Mouse (Mus musculus) testis, postnatal 14 days (tissue): ENCODE data around the gene Vps37b.
A peak's percentile ranks its signal among the peaks of the same experiment; 100 is the strongest.

ENCODE experiments used
- DNase-seq: peaks from one replicate; pipeline ENCODE4 v3.0.0; 2021; ENCODE audit warnings: low spot score

Gene Vps37b

DNA sequence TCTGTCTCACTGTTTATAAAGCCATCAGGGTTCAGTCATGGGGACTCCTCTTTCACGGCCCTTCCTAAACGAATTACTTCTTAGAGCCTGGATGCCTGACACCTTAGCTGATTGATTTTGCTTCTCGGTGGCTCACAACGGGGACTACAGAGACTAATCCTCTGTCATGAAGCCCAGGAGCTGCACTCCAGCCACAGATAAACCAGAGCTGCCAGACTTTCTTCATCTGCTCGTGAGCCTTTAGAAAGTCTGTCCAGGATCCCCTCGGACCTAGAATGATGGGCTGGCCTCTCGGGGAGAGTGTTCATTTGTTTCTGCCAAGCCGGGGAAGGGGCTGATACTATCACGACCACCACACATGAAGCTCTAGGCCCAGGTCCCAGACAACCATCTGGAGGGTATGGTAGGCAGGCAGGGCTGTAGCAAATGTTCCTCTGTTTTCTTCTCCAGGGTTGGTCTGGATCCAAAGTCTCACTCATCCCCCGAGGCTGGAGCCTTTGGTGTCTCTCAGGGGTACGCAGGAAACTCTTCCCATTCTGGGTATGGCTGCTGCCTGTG, 13.5 kb upstream of the Vps37b start:
- no peak for DNase-seq

DNA sequence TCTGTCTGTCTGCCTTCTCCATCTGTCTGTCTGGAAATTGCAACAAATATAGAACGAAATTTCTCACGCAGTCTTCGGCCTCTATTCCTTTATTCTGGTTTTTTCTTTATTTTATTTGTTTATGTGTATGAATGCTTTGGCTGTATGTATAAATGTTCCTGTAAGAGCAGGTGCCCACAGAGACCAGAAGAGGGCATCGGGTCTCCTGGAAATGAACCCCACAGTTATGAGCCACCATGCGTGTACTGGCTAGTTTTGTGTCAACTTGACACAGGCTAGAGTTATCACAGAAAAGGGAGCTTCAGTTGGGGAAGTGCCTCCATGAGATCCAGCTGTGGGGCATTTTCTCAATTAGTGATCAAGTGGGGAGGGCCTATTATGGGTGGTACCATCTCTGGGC, 11.9 kb upstream of the Vps37b start:
- DNase-seq: no peak

DNA sequence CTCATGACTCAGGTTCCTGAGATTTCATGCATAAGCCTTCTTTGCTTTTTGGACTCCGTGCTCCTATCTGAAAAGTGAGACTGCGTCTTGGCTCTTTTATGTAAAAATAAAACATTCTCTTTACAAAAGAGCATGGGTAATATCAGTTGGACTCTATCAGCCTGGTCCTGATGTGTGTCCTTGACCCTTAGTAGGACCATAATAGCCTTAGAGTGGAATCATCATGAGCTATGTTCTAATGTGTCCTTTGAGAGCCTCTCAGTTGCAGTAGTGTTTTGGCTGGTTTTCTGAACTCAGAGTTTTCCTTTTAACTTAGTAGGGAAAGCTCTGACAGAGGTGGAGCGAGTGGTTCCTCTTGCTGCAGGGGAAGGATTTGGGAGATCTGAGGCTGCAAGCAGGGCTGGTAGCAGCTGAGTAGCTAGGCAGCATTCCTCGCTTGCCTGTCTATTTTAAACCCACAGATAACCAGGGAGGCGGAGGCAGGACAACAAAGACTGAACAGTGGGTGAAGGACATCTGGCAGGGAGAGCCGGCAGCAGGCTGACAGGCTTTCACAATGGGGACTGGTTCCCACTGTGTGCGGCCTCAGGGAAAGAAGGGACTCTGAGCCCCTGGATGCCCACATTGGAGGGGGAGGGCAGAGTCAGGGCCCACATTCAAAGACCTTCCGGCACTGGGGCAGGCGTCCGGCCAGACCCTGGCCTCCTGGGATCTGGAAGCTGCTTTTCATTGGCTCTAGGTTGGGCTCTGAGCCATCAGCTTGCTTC, 11.3 kb upstream of the Vps37b start:
- DNase-seq: peak; percentile 82

DNA sequence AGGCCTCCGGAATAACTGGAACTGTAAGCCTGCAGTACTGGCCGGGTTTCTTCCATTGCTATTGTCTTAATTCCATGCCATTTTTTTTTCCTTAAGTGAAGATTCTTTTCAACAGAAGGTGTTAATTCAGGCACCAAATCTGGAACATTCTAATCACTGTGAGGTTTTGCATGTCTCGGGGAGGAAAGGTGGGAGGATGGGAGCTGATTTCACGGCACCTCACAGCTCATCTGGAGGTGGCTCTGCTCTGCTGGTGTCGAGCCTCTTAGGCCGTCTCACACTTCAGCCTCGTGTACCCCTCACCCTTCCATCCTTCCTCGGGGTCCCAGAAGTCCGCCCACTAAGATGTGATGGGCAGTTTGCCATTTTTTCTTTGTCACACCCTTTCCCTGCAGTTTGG, 9.0 kb upstream of the Vps37b start:
- no peak for DNase-seq

DNA sequence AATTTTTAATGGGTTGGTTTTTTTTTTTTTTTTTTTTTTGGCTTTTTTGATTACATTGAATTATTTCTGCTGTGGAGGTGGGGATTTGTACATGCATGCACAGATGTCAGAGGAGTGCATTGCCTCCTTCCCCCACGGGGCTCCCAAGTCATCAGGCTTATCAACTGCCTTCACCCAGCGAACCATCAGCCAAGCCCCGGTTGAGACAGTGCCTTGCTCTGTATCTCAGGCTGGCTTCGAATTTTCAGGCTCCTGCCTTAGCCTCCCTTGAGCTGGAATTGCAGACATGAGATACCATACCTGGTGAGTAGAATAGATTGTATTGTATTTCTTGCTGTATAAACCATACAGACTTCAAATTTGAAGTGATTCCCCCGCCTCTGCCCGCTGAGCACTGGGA, 7.5 kb upstream of the Vps37b start:
- DNase-seq: no peak

DNA sequence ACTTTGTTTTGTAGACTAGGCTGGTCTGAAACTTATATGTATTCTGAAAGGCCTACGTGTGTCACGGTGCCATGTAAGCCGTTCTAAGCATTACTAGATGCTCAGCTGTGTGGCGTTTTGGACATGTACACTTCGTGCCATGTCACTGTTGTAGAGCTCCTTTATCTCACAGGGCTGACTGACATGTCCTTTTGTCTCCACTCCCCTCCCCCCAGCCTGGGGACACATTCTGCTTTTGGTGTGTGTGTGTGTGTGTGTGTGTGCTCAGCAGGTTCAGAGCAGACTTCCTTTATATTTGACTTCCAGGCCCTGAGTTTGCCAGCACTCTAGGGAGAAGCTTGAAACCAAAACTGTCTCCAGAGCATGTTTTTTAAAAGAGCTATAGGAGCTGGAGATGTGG, 4.8 kb upstream of the Vps37b start:
- no peak for DNase-seq

DNA sequence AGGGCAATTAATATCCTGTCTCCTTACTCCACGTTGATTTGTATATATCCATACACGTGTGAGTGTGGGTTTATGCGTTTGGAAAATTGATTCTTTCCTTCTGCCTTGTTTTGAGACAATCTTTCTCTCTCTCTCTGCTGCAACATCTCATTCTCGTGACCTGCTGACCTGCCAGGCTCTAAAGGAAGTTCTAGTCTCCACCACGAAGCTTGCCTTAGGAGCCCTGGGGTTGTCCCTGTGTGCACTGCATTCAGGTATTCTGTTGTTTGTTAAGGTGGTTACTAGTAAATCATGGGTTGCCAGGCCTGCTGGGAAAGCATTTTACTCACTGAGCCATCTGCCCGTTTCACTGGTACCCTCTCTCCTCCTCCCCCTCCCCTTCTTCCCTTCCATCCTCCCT, 4.3 kb upstream of the Vps37b start:
- no peak for DNase-seq

DNA sequence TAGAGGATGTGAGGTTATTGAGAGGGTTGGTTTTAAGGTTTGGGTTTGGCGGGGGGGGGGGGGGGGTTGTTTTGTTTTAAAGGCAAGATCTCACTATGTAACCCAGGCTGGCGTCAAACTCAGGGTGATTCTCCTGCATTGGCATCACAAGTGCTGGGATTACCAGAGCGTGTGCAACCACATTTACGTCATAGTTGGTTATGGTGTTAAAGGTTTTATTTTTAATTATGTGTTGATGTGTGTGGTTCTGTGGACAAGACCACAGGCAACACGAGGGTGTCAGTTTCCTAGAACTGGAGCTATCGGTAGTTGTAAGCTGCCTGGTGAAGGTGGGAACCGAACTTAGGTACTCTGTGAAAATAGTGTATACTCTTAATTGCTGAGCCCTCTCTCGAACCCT, 3.7 kb upstream of the Vps37b start:
- DNase-seq: no peak

DNA sequence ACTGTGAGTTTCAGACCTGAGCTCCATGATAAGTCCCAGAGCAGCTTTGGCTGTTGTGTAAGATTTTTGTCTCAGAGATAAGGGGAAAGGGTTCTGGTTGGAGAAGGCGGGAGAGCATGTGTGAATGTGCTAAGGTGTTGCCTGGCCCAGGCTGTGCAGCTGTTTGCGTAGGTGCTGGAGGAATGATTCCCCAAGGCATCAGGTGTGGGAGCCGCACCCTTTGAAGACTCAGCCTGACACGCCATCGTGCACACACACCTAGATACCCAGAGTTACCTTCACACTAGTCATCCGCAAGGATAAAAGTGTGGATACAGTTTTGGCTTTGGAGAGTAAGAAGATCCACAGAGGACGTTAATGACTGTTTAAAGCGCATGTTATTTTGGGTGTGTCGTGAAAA, 3.3 kb upstream of the Vps37b start:
- DNase-seq: no peak

DNA sequence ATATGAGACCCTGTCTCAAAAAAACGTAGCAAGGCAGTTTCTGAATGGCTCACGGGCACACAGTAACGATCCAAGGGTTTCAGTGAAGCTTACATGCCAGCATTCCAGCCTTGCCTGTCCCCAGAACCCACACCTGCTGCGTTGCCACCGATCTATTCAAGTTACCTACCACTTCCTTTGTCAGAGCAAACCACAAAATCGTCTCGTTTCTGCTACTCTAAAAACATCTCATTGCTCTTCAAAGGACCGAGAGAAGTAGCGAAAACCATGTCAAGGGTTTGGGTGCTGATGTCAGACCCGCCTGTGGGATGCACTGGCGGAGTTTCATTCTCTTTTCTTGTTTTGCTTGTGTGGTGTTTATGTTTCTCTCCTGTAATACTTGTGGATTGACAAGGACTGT, 2.4 kb upstream of the Vps37b start:
- no peak for DNase-seq

DNA sequence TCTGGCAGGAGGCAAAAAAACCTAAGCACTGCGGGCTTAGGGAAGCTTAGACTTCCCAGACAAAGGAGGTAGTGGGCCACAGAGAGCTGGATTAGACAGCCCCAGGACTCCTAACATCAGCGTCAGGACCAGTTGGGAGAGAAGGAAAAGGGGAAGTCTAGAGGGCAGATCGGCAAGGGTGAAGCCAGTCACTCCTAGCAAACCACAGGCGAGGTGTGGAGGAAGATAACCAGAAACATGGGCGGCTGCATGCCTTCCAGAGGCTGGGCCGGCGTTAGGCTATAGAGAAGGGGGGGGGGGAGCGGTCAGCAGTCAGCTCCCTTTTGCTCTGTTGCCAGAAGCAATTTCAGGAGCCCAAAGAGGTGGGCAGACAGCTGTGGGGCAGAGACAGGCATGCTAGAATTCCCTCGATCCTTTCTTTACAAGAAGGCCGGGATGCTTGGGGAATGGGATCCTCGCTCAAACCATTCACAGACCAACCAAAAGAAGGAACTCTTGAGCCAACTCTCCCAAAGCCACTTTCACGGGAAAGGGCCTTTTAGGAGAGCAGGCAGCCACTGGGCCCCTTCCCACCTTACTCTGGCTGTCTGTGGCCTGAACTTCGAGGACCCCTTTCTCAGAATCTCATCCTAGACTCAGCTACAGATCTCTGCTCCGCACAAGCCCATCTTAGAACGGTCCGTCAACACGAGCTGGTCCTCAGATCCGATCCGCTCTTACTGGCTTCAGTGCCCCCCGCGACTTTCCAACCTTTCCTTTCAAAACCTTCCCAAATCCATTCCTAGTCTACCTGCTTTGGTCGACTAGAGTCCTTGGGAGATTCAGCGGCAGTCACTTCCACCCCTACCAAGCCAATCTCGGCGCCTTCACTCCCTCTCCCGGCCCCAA, 758 bp downstream of the Vps37b start:
- DNase-seq: no peak

DNA sequence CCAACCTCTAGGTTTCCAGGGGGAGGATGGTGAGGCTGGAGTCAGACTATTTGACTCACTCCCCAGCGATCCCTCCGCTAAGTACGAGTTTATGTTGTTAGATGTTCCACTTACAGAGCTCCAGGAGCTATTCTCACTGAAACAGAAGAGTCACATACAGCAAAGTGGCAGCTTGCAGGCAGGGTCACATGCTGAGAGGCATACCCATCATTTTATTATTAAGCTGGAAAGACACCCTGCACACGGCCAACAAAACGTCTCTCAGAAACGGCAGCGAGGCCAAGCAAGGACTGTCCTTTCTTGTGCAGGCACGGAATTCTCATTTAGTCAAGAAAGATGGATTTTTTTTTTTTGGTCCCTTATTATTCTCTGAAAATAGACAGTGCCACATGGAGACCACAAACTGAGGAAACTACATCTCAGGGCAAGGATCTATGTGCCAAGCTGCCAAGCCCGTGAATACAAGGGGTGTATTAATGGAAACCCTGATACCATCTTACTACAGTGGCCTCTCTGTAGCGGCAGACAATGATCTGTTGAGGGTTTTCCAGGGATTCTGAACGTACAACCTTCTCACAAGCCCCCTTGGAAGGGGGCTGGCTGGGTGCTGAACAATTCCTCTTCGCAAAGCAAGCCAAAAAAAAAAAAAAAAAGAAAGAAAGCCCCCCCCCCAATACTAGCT, 1.5 kb downstream of the Vps37b start:
- DNase-seq: no peak

DNA sequence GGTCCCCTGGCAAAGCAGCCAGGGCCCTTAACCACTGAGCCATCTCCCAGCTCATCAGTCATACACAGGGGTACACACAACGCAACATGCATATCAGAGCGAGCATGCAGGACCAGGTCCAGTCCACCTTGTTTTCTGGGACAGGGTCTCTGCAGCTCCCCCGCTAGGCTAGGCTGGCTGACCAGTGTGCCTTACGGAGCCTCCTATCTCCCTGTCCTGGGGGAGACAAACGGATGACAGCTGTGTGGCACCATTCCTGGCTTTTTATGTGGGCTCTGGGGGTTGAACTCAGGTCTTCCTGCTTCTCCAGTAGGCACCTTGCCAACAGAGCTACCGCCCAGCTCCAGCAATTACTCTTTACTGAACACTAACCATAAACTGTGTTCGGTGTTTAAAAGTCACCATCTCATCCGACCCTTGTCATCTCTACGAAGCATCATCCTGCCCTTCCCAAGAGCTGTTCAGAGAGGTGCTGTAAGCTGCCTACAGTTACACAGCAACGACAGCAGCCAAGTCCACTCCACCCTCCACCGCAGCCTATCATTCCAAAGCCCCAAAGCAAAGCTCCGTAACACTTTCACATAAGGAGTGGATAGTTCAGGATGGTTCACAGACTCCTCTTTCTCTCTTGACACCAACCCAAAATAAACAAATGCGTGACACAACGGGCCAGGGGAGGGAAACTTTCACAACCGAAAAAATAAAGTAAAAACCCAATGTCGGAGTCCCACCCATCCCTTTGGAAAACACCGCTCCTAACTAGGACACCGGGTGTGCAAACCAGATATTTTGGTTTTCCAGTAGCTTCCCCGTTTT, 2.6 kb downstream of the Vps37b start:
- DNase-seq: no peak

DNA sequence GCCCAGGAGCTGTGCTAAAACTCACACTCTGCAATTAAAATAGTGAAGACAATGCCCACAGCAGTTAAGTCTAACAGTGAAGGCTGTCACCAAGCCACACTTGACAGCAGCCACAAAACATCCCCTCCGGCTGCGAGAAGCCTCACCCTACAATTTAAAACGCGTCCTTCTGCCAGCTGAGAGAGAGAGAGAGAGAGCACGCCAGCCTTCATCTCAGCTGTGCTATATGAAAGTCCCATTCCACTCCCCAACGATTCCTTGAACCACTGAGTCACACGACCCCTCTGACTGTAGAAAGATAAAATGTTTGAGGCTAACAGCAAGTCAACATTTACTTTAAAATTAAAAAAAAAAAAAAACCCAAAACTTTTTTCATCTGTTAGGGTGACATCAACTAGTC, 3.4 kb downstream of the Vps37b start:
- DNase-seq: no peak

DNA sequence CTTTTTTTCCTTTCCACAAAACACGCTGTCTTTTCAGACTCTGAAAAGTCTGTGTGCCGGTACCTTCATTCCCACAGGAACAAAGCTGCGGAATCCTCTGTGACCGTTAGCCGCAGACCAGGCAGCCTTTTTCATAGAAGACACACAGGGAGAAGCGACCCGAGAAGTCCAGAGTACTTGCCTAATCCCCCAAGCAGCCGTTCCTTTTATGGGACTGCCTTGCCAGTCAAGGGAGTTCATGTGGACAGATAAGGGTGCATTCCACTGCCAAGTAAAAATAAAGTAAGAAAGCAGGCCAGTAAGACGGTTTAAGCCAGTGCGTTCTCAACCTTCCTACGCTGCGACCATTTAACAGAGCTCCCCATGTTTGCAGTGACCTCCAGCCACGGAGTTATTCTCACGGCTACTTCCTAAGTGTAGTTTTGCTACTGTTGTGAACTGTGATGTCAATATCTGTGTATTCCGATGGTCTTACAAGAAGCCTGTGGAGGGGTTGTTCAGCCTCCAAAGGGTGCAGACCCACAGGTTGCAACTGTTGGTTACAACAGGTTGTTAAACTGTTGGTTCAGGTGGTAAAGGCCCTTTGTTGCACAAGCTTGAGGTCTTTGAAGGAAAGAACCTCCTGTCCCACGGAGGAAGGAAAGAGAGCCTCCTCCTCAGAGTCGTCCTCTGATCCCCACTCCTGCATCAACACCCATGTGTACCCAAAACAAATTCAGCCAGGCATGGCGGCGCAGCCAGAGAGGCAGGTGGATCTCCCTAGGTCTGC, 4.2 kb downstream of the Vps37b start:
- no peak for DNase-seq

DNA sequence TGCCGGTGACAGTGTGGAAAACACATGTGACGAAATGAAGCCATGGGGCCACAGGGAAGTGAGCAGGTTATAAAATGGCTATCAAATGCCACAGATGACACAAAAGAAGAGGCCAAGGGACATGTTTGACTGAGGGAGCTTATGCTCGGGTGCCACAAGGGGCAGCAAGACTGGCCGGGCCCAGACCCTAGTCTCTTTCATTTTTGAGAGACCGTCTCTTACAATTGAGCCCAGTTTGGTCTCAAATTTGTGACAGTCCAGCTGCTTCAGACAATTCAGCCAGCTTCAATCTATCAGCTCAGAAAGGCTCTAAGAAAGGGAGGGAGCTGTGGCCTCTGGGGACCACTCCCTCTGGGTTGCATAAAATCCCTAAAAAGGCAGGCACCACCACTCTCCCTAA, 5.5 kb downstream of the Vps37b start:
- no peak for DNase-seq

DNA sequence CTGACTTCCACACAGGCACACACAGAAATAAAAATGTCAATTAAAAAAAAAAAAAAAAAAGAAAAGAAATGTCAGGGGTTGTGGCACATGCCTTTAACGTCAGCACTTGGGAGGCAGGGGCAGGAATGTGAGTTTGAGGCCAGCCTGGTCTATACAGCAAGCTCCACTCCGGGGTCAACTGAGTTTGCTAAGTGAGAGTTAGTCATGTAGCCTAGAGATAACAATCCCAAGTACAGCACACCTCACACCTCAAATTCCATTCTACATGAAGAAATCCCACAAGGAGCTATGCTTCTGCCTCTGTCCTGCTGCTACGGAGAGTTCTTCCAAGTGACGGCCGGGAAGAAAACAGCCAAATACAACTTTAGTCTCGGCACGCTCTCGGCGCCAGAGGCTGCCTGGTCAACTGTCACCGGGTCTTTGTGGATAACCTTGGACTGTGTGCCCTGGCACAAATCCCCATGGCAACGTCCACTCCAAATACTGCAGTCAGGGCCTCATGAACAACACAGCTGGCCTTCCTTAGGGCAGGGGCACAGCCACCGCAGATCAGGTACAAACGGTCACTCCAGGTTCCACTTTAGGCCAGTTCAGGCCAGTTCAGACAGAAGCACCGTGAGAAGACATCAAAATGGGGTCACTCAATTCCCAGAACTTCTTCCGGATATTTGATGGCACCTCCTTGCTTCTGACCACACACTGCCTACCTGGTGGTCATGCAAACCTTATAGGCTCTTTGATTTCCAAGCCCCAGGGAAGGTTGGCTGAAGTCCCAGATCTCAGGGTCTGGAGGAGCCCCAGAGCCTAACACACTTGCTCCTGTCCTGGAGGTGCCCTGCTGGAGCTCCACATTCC, 6.3 kb downstream of the Vps37b start:
- DNase-seq: no peak

DNA sequence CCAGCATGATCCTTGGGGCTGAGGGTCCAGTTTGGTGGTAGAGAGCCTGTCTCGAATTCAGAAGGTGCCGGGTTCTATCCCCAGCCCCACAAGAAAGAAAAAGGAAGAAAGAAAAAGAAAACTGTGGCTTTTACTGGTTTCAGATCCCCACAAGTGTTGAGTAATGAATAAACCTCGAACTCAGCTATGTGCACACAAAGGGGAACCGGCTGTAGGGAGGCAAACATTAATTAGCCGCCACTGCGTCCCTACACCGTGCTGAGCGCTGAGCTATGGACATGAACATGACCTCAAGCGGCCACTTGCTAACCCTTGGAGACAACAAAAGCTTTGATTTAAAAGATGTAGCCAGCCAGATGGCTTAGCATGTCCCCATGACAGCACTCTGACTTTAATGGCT, 6.9 kb downstream of the Vps37b start:
- DNase-seq: no peak

DNA sequence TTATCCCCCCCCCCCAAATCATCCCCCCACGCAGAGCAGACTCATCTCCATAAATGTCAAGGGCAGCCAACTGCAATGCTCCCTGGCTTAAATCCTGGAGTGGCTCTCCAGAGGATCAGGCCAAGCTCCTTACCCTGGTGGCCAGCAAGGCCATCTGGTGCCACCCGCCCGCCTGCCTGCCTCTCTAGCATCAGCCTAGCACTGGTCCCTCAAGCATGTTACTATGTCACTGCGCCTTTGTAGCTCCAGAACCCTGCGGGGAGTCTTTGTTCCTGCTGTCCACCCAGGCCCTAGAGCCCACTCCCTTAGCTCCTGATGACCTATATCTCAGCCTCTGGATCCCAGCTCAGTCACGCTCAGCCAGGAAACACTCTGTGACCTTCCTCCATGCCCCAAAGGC, 7.4 kb downstream of the Vps37b start:
- DNase-seq: no peak

DNA sequence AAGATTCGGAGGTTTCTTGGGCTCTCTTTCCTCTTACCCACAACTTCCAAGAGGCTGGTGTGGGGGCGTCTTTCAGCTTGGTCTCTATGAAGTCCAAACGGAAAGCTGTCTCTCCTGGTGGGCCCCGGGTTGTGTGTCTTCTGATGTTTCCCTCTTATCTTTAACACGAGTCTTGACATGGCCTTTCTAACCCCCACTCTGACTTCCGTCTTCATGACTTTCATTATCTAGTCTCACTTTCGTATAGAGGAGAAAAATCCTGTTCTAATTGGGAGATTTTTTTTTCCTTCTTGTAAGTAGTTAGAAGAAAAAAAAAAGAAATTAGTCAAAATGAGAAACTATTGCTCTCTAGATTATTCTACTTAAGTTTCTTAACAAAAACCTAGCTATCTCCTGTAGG, 9.7 kb downstream of the Vps37b start:
- DNase-seq: no peak
